Mouse (Mus musculus): Measurements from ENCODE around the gene Gpc5. TPM values are rescaled to one million over a fixed set of nuclear protein-coding genes. Genes with fewer than 3 reads are reported as not detected.

Gene Gpc5
- polyA plus RNA-seq, 1 experiment from 2014 or later, result 5.5 TPM

DNA sequence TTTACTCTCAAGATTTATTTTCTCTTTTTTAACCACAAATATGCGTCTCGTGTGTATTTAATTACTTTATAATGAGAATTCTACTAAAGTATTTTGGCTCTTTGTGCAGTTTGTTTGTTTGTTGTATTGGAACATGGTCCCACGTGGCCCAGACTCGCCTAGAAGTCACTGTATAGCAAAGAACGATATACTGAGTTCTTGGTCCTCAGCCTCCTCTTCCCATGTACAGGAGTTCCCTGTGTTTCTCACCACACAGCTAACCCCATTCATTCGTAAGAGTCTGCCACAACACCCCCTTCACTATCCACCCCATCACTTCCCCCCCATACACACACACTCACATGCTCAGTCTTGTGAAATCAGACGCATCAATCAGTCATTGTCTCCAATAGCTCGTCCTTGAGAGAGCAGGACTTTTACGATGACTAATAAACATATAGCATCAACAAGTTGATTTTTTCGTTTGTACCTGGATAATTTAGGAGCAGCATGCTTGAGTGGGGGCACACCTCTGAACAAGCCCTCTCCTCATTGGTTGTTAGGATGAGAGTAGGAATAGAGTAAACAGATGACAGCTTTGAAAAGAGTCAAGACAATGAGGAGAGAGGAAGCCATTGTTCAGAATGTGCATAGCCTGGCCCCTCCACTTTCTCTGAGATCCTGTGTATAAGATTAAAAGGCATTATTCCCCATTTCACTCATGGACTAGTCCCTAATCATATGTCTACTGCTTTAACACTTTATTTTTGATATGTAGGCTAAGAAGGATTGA is 740.0 kb downstream of the Gpc5 start:
- Histone ChIP-seq H3K4me3 (replicated peaks; ENCODE audit: low read depth, low read length) (no peak overlapping the region), H3K27ac (replicated peaks; ENCODE audit: low read depth, low read length) (no peak overlapping the region), H3K9ac (replicated peaks; ENCODE audit: low read length) (no peak overlapping the region), H3K4me1 (ENCODE audit: control insufficient read depth, insufficient read depth, low read length) (no peaks in the 10 kb centered on the region), H3K27me3 (ENCODE audit: control insufficient read depth, insufficient read depth, low read length) (no peaks in the 10 kb centered on the region), H3K4me2 (ENCODE audit: low read length) (no peak overlapping the region), H3K36me3 (ENCODE audit: control insufficient read depth, insufficient read depth, low read length) (no peaks in the 10 kb centered on the region), H3K9me3 (ENCODE audit: control insufficient read depth, low read length) (no peaks in the 10 kb centered on the region)
- DNase-seq, result no peak
- 80% methylated on average over 10 of the region's 10 CpGs for WGBS
- no peak for ATAC-seq (ENCODE audit: low FRiP score, low TSS enrichment)

- H3K4me1 ChIP-seq (ENCODE audit: control insufficient read depth, insufficient read depth, low read length), result no peaks in the 10 kb centered on the region
- H3K36me3 ChIP-seq (ENCODE audit: control insufficient read depth, insufficient read depth, low read length), result no peaks in the 10 kb centered on the region
- H3K4me2 ChIP-seq (ENCODE audit: low read length), result no peak overlapping the region
- H3K27me3 ChIP-seq (ENCODE audit: control insufficient read depth, insufficient read depth, low read length), result no peaks in the 10 kb centered on the region
- no peak overlapping the region for H3K9ac ChIP-seq (replicated peaks; ENCODE audit: low read length)
- no peak for DNase-seq
- H3K27ac ChIP-seq (replicated peaks; ENCODE audit: low read depth, low read length), result no peak overlapping the region
- WGBS, result 86% methylated on average over 2 of the region's 2 CpGs
- H3K9me3 ChIP-seq (ENCODE audit: control insufficient read depth, low read length), result no peaks in the 10 kb centered on the region
- H3K4me3 ChIP-seq (replicated peaks; ENCODE audit: low read depth, low read length), result no peak overlapping the region
- no peak for ATAC-seq (ENCODE audit: low FRiP score, low TSS enrichment)
Observed at GRCm38 (mm10) chr14:115843783-115844182, 751.8 kb downstream of the Gpc5 start.

GRCm38 (mm10) chr14:115844773-115845427 is 752.9 kb downstream of the Gpc5 start:
- no peak; the same call in 1 of the 2 replicates for ATAC-seq (ENCODE audit: low FRiP score, low TSS enrichment)
- H3K4me1 ChIP-seq (ENCODE audit: control insufficient read depth, insufficient read depth, low read length), result no peaks in the 10 kb centered on the region
- WGBS, result 82% methylated on average over 1 of the region's 1 CpGs
- H3K4me2 ChIP-seq (ENCODE audit: low read length), result no peak overlapping the region
- H3K27me3 ChIP-seq (ENCODE audit: control insufficient read depth, insufficient read depth, low read length), result no peaks in the 10 kb centered on the region
- DNase-seq, result no peak
- H3K9ac ChIP-seq (replicated peaks; ENCODE audit: low read length), result no peak overlapping the region
- H3K36me3 ChIP-seq (ENCODE audit: control insufficient read depth, insufficient read depth, low read length), result no peaks in the 10 kb centered on the region
- H3K4me3 ChIP-seq (replicated peaks; ENCODE audit: low read depth, low read length), result no peak overlapping the region
- H3K27ac ChIP-seq (replicated peaks; ENCODE audit: low read depth, low read length), result no peak overlapping the region
- no peaks in the 10 kb centered on the region for H3K9me3 ChIP-seq (ENCODE audit: control insufficient read depth, low read length)

DNA sequence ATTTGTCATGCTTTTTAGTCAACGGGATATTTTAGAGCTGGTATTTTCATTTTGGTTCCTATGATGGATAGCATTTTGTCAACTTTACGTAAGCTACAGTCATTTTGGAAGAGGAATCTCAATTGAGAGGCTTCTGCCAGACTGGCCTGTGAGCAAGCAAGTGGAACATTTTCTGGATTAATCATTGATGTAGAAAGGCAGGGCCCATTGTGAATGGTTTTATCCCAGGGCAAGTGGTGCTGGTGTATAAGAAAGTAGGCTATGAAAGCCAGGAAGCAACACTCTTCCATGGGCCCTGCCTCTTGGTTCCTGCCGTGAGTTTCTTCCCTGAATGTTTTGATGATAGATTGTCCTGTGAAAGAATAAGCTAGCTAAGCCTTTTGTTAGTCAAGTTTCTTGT is 777.1 kb downstream of the Gpc5 start:
- ATAC-seq (ENCODE audit: low FRiP score, low TSS enrichment) (no peak), DNase-seq (no peak)
- Histone ChIP-seq H3K4me3 (replicated peaks; ENCODE audit: low read depth, low read length) (no peak overlapping the region), H3K9me3 (ENCODE audit: control insufficient read depth, low read length) (no peaks in the 10 kb centered on the region), H3K4me1 (ENCODE audit: control insufficient read depth, insufficient read depth, low read length) (no peaks in the 10 kb centered on the region), H3K27me3 (ENCODE audit: control insufficient read depth, insufficient read depth, low read length) (no peaks in the 10 kb centered on the region), H3K9ac (replicated peaks; ENCODE audit: low read length) (no peak overlapping the region), H3K36me3 (ENCODE audit: control insufficient read depth, insufficient read depth, low read length) (no peaks in the 10 kb centered on the region), H3K27ac (replicated peaks; ENCODE audit: low read depth, low read length) (no peak overlapping the region), H3K4me2 (ENCODE audit: low read length) (no peak overlapping the region)
- WGBS, result 73% methylated on average over 3 of the region's 3 CpGs

DNA sequence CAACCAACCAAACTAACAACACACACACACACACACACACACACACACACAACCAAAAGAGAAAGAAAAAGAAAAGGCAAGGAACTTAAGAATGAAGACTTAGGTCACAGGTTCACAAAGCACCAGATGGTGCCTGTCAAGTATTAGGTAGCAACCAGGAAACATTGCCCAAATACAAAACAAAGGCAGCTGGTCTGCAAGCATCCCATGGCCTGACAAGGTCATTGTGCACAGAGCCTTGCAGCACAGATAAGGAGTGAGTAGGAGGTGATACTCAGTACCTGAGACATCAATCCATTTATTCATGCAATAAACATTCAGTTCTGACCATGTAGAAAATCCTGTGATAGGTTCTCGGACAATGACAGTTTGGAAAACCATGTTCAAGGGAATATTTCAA is 884.0 kb downstream of the Gpc5 start:
- Histone ChIP-seq H3K4me3 (replicated peaks; ENCODE audit: low read depth, low read length) (no peak overlapping the region), H3K36me3 (ENCODE audit: control insufficient read depth, insufficient read depth, low read length) (no peaks in the 10 kb centered on the region), H3K4me2 (ENCODE audit: low read length) (no peak overlapping the region), H3K27me3 (ENCODE audit: control insufficient read depth, insufficient read depth, low read length) (no peaks in the 10 kb centered on the region), H3K9me3 (ENCODE audit: control insufficient read depth, low read length) (no peaks in the 10 kb centered on the region), H3K9ac (replicated peaks; ENCODE audit: low read length) (no peak overlapping the region), H3K4me1 (ENCODE audit: control insufficient read depth, insufficient read depth, low read length) (no peaks in the 10 kb centered on the region), H3K27ac (replicated peaks; ENCODE audit: low read depth, low read length) (no peak overlapping the region)
- 93% methylated on average over 1 of the region's 1 CpGs for WGBS
- ATAC-seq (ENCODE audit: low FRiP score, low TSS enrichment), result no peak
- no peak for DNase-seq

GRCm38 (mm10) chr14:115979233-115979632 is 887.2 kb downstream of the Gpc5 start:
- no peak for ATAC-seq (ENCODE audit: low FRiP score, low TSS enrichment)
- Histone ChIP-seq H3K27ac (replicated peaks; ENCODE audit: low read depth, low read length) (no peak overlapping the region), H3K4me2 (ENCODE audit: low read length) (no peak overlapping the region), H3K9me3 (ENCODE audit: control insufficient read depth, low read length) (no peaks in the 10 kb centered on the region), H3K4me3 (replicated peaks; ENCODE audit: low read depth, low read length) (no peak overlapping the region), H3K9ac (replicated peaks; ENCODE audit: low read length) (no peak overlapping the region), H3K27me3 (ENCODE audit: control insufficient read depth, insufficient read depth, low read length) (no peaks in the 10 kb centered on the region), H3K36me3 (ENCODE audit: control insufficient read depth, insufficient read depth, low read length) (no peaks in the 10 kb centered on the region), H3K4me1 (ENCODE audit: control insufficient read depth, insufficient read depth, low read length) (no peaks in the 10 kb centered on the region)
- no peak for DNase-seq
- WGBS, result 70% methylated on average over 2 of the region's 2 CpGs

DNA sequence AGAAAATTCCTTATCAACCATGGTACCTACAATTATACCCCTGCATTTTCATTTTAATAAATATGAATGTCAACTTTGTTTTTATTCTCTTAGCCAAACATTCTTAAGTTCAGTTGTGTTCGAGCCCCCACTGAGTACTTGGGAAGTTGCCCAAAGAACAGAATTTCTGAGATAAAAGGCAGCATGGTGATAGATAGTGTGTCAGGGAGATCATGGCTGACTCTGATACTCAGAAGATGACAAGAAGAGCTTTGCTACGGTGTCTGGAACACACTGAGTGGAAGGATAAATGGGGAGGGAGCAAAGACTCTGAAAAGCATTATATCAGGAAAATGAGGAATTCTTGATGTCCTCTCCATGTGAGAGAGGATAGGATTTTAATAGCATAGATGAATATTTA is 898.7 kb downstream of the Gpc5 start:
- DNase-seq, result no peak
- no peak for ATAC-seq (ENCODE audit: low FRiP score, low TSS enrichment)
- 77% methylated on average over 2 of the region's 2 CpGs for WGBS

DNA sequence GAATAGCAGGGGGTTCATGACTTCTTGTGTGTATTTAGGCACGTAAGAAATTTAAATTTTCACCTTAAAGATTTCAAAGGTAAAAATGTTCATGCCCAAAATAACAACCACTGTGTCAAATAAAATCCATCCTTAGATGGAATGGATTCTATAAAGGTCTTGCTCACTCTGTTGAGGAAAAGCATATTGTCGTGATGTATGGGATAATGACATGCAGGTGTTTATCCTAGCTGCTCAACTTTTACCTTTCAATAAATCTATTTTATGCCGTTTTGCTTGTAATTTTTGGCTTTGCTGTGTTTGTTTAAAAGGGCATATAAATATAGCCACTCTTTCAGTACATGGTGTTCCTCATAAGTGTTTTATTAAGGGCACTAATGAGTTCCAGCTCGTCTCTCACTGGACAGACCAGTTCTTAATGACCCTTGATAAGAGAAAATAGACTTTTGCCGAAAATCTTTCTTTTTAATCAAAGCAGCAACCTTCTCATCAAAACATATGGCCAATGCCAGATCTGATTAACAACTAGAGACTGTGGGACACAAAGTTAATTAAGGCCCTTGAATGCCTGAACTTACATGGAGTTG is 901.6 kb downstream of the Gpc5 start:
- DNase-seq, result no peak
- Histone ChIP-seq H3K27ac (replicated peaks; ENCODE audit: low read depth, low read length) (no peak overlapping the region), H3K4me3 (replicated peaks; ENCODE audit: low read depth, low read length) (no peak overlapping the region), H3K27me3 (ENCODE audit: control insufficient read depth, insufficient read depth, low read length) (no peaks in the 10 kb centered on the region), H3K9ac (replicated peaks; ENCODE audit: low read length) (no peak overlapping the region), H3K4me1 (ENCODE audit: control insufficient read depth, insufficient read depth, low read length) (no peaks in the 10 kb centered on the region), H3K9me3 (ENCODE audit: control insufficient read depth, low read length) (no peaks in the 10 kb centered on the region), H3K36me3 (ENCODE audit: control insufficient read depth, insufficient read depth, low read length) (no peaks in the 10 kb centered on the region), H3K4me2 (ENCODE audit: low read length) (no peak overlapping the region)
- 83% methylated on average over 5 of the region's 5 CpGs for WGBS
- ATAC-seq (ENCODE audit: low FRiP score, low TSS enrichment), result no peak

More for the DNA sequence above, 898.7 kb downstream of the Gpc5 start:
- H3K4me3 ChIP-seq (replicated peaks; ENCODE audit: low read depth, low read length), result no peak overlapping the region
- no peak overlapping the region for H3K9ac ChIP-seq (replicated peaks; ENCODE audit: low read length)
- no peaks in the 10 kb centered on the region for H3K4me1 ChIP-seq (ENCODE audit: control insufficient read depth, insufficient read depth, low read length)
- H3K4me2 ChIP-seq (ENCODE audit: low read length), result no peak overlapping the region
- H3K9me3 ChIP-seq (ENCODE audit: control insufficient read depth, low read length), result no peaks in the 10 kb centered on the region
- H3K27me3 ChIP-seq (ENCODE audit: control insufficient read depth, insufficient read depth, low read length), result no peaks in the 10 kb centered on the region
- no peak overlapping the region for H3K27ac ChIP-seq (replicated peaks; ENCODE audit: low read depth, low read length)
- no peaks in the 10 kb centered on the region for H3K36me3 ChIP-seq (ENCODE audit: control insufficient read depth, insufficient read depth, low read length)

DNA sequence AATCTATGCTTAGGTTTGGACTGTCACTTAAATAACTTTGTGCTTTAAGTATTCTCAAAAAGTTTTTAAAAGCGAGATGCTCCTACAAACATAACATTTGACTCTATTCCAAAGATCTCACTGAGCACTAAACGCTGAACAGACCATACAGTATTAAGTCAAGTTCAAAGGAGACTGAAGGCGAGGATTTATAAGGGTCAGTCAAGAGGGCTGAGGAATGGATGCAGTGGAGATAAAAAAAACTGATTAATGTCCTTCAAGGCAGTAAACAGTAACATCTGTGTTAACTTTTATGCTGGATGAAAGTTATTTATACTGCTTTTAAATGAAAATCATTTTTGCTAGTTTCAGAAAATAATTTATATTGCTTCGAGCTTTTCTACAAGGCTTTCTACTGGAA is 906.9 kb downstream of the Gpc5 start:
- no peak overlapping the region for H3K4me2 ChIP-seq (ENCODE audit: low read length)
- H3K4me1 ChIP-seq (ENCODE audit: control insufficient read depth, insufficient read depth, low read length), result no peaks in the 10 kb centered on the region
- no peak overlapping the region for H3K9ac ChIP-seq (replicated peaks; ENCODE audit: low read length)
- no peaks in the 10 kb centered on the region for H3K36me3 ChIP-seq (ENCODE audit: control insufficient read depth, insufficient read depth, low read length)
- H3K27me3 ChIP-seq (ENCODE audit: control insufficient read depth, insufficient read depth, low read length), result no peaks in the 10 kb centered on the region
- DNase-seq, result no peak
- WGBS, result 87% methylated on average over 4 of the region's 4 CpGs
- H3K4me3 ChIP-seq (replicated peaks; ENCODE audit: low read depth, low read length), result no peak overlapping the region
- no peak for ATAC-seq (ENCODE audit: low FRiP score, low TSS enrichment)
- H3K9me3 ChIP-seq (ENCODE audit: control insufficient read depth, low read length), result no peaks in the 10 kb centered on the region
- H3K27ac ChIP-seq (replicated peaks; ENCODE audit: low read depth, low read length), result no peak overlapping the region

Measured in midbrain, embryonic 14.5 days (tissue).